Mouse (Mus musculus) midbrain, embryonic 14.5 days (tissue): Measurements from ENCODE around the gene 6430550D23Rik. TPM values are rescaled to one million over a fixed set of nuclear protein-coding genes. Genes with fewer than 3 reads are reported as not detected.
A peak's percentile ranks its signal among the peaks of the same experiment; 100 is the strongest.

Experiments used
- ATAC-seq: fragments of 200-750 bp; cut with Nextera tagmentation; 2 replicates; pipeline ENCODE4 v1.8.0; 2017; ENCODE audit warnings: moderate number of reproducible peaks, moderate library complexity; ENCODE audit not compliant: low FRiP score, low TSS enrichment
- DNase-seq: peaks from one replicate; pipeline ENCODE4 v3.0.0-alpha.2; 2015
- H3K27ac ChIP-seq: fragments of 300-500 bp; sonication (generic); replicated peaks from 2 replicates; pipeline ENCODE4 v1.5.1; 2014; ENCODE audit warnings: mild to moderate bottlenecking, low read depth, low read length, moderate library complexity
- H3K27me3 ChIP-seq: fragments of 300-500 bp; sonication (generic); 2 replicates; pipeline ENCODE4 v1.6.1; 2014; ENCODE audit warnings: low read length, control low read depth, mixed read lengths; ENCODE audit not compliant: control insufficient read depth, insufficient read depth
- H3K36me3 ChIP-seq: fragments of 300-500 bp; sonication (generic); 2 replicates; pipeline ENCODE4 v1.6.1; 2014; ENCODE audit warnings: low read length, control low read depth; ENCODE audit not compliant: control insufficient read depth, insufficient read depth
- H3K4me1 ChIP-seq: fragments of 300-500 bp; sonication (generic); 2 replicates; pipeline ENCODE4 v1.6.1; 2014; ENCODE audit warnings: mild to moderate bottlenecking, antibody characterized with exemption, low read length, control low read depth; ENCODE audit not compliant: control insufficient read depth, insufficient read depth
- H3K4me2 ChIP-seq: fragments of 300-500 bp; sonication (generic); 2 replicates; pipeline ENCODE4 v1.6.1; 2014; ENCODE audit warnings: mild to moderate bottlenecking, low read length, moderate library complexity
- H3K4me3 ChIP-seq: fragments of 300-500 bp; sonication (generic); replicated peaks from 2 replicates; pipeline ENCODE4 v1.5.1; 2014; ENCODE audit warnings: low read depth, low read length
- H3K9ac ChIP-seq: fragments of 300-500 bp; sonication (generic); replicated peaks from 2 replicates; pipeline ENCODE4 v1.6.1; 2014; ENCODE audit warnings: mild to moderate bottlenecking, low read length, moderate library complexity
- H3K9me3 ChIP-seq: fragments of 300-500 bp; sonication (generic); 2 replicates; pipeline ENCODE4 v1.6.1; 2016; ENCODE audit warnings: low read length, control low read depth, mixed read lengths; ENCODE audit not compliant: control insufficient read depth
- WGBS: fragments of 180-500 bp; shearing (Covaris S2); extraction: QIAGEN DNeasy Blood & Tissue Kit; methylation state at CpG from one replicate; pipeline ENCODE4 v1.1.7; 2014; 5-methylcytosine and 5-hydroxymethylcytosine counted together
- polyA plus RNA-seq: library from polyadenylated mRNA; unstranded; fragments of >200 nt; fragmentation: Nextera tagmentation; extraction: Ambion mirVana; gene quantifications from 2 replicates; pipeline ENCODE4 v1.2.1, GENCODE M21; 2014

6430550D23Rik gene
- polyA plus RNA-seq, 1 experiment from 2014 or later, result 1.7 TPM

GRCm38 (mm10) chr2:155946069-155946468, 61.7 kb downstream of the 6430550D23Rik start:
- Histone ChIP-seq H3K9me3 (no peaks in the 10 kb centered on the region), H3K4me1 (peaks cover 13% of the 10 kb centered on the region; the same call in 1 of the 2 replicates), H3K4me3 (no peak overlapping the region), H3K9ac (no peak overlapping the region), H3K36me3 (no peaks in the 10 kb centered on the region), H3K4me2 (no peak overlapping the region), H3K27me3 (no peaks in the 10 kb centered on the region), H3K27ac (no peak overlapping the region)
- peak; percentile 81 for DNase-seq
- WGBS, result 3% methylated on average over 7 of the region's 7 CpGs
- ATAC-seq, result no peak

GRCm38 (mm10) chr2:155945580-155945979, 62.2 kb downstream of the 6430550D23Rik start:
- Histone ChIP-seq H3K4me2 (no peak overlapping the region), H3K27me3 (no peaks in the 10 kb centered on the region), H3K9ac (no peak overlapping the region), H3K4me1 (peaks cover 13% of the 10 kb centered on the region; the same call in 1 of the 2 replicates), H3K4me3 (no peak overlapping the region), H3K36me3 (no peaks in the 10 kb centered on the region), H3K27ac (no peak overlapping the region), H3K9me3 (no peaks in the 10 kb centered on the region)
- ATAC-seq (no peak), DNase-seq (no peak)
- WGBS, result 51% methylated on average over 5 of the region's 5 CpGs

GRCm38 (mm10) chr2:155945124-155945523, 62.7 kb downstream of the 6430550D23Rik start, which contains the start of gene Gdf5:
Gdf5 (minus strand) TSS chr2:155945367.
- H3K36me3 ChIP-seq, result no peaks in the 10 kb centered on the region
- 40% methylated on average over 13 of the region's 13 CpGs for WGBS
- no peak within 1 kb of the TSS for H3K4me2 ChIP-seq
- no peak within 1 kb of the TSS for H3K4me3 ChIP-seq
- H3K27me3 ChIP-seq, result no peaks in the 10 kb centered on the region
- H3K4me1 ChIP-seq, result peaks cover 13% of the 10 kb centered on the region; the same call in 1 of the 2 replicates
- DNase-seq, result peak; percentile 18
- H3K27ac ChIP-seq, result no peak within 1 kb of the TSS
- H3K9ac ChIP-seq, result no peak within 1 kb of the TSS; the same call in 1 of the 2 replicates
- H3K9me3 ChIP-seq, result no peaks in the 10 kb centered on the region
- ATAC-seq, result no peak

GRCm38 (mm10) chr2:155944685-155945084, 63.1 kb downstream of the 6430550D23Rik start:
- H3K4me1 ChIP-seq, result peaks cover 13% of the 10 kb centered on the region; the same call in 1 of the 2 replicates
- H3K9ac ChIP-seq, result no peak overlapping the region
- DNase-seq (no peak), ATAC-seq (no peak)
- no peak overlapping the region for H3K4me3 ChIP-seq
- no peaks in the 10 kb centered on the region for H3K27me3 ChIP-seq
- no peaks in the 10 kb centered on the region for H3K36me3 ChIP-seq
- no peak overlapping the region for H3K4me2 ChIP-seq
- H3K27ac ChIP-seq, result no peak overlapping the region
- H3K9me3 ChIP-seq, result no peaks in the 10 kb centered on the region
- WGBS, result 83% methylated on average over 4 of the region's 4 CpGs

GRCm38 (mm10) chr2:155943463-155943862, 64.3 kb downstream of the 6430550D23Rik start:
- Histone ChIP-seq H3K27ac (no peak overlapping the region), H3K27me3 (no peaks in the 10 kb centered on the region), H3K4me2 (peak overlapping the region; percentile 31; the same call in 1 of the 2 replicates), H3K4me1 (peaks cover 13% of the 10 kb centered on the region; the same call in 1 of the 2 replicates), H3K4me3 (no peak overlapping the region), H3K36me3 (no peaks in the 10 kb centered on the region), H3K9me3 (no peaks in the 10 kb centered on the region), H3K9ac (no peak overlapping the region)
- DNase-seq (peak; percentile 62), ATAC-seq (no peak)
- WGBS, result 2% methylated on average over 8 of the region's 8 CpGs

GRCm38 (mm10) chr2:155941697-155942442, 65.9 kb downstream of the 6430550D23Rik start:
- WGBS, result 91% methylated on average over 40 of the region's 40 CpGs
- H3K9ac ChIP-seq, result no peak overlapping the region
- H3K4me1 ChIP-seq, result peaks cover 13% of the 10 kb centered on the region; the same call in 1 of the 2 replicates
- no peak overlapping the region for H3K4me2 ChIP-seq
- DNase-seq (no peak), ATAC-seq (no peak)
- H3K4me3 ChIP-seq, result no peak overlapping the region
- no peaks in the 10 kb centered on the region for H3K9me3 ChIP-seq
- H3K27ac ChIP-seq, result no peak overlapping the region
- no peaks in the 10 kb centered on the region for H3K27me3 ChIP-seq
- no peaks in the 10 kb centered on the region for H3K36me3 ChIP-seq

- WGBS, result 88% methylated on average over 3 of the region's 3 CpGs
- Histone ChIP-seq H3K36me3 (no peaks in the 10 kb centered on the region), H3K27me3 (no peaks in the 10 kb centered on the region), H3K4me3 (no peak within 1 kb of the TSS), H3K4me2 (no peak within 1 kb of the TSS), H3K27ac (no peak within 1 kb of the TSS), H3K9ac (no peak within 1 kb of the TSS), H3K9me3 (no peaks in the 10 kb centered on the region), H3K4me1 (peaks cover 8% of the 10 kb centered on the region; the same call in 1 of the 2 replicates)
- ATAC-seq (no peak), DNase-seq (no peak)
Measured at GRCm38 (mm10) chr2:155940681-155941080, 67.1 kb downstream of the 6430550D23Rik start, which contains the start of gene Gm15557. Gm15557 (plus strand) TSS chr2:155940728.

GRCm38 (mm10) chr2:155939897-155940529, 67.8 kb downstream of the 6430550D23Rik start:
- ATAC-seq, result no peak

More at GRCm38 (mm10) chr2:155939897-155940529, 67.8 kb downstream of the 6430550D23Rik start:
- H3K4me1 ChIP-seq, result peaks cover 8% of the 10 kb centered on the region; the same call in 1 of the 2 replicates
- 84% methylated on average over 7 of the region's 7 CpGs for WGBS
- no peak overlapping the region for H3K4me2 ChIP-seq
- no peak for DNase-seq
- no peaks in the 10 kb centered on the region for H3K36me3 ChIP-seq
- no peak overlapping the region for H3K9ac ChIP-seq
- no peak overlapping the region for H3K27ac ChIP-seq
- H3K27me3 ChIP-seq, result no peaks in the 10 kb centered on the region
- no peak overlapping the region for H3K4me3 ChIP-seq
- no peaks in the 10 kb centered on the region for H3K9me3 ChIP-seq
